Mouse (Mus musculus) CH12F3 (cell line): ENCODE data around the gene Faap100.

ENCODE experiments used
- in situ Hi-C: fragments of 300-500 bp; cut with MboI; formaldehyde crosslinking; loops from 2 replicates; pipeline ENCODE4 v1.14.3; 2020; ENCODE audit warnings: low sequenced_read_pairs

Gene Faap100

GRCm38 (mm10) chr11:120335431-120336021 lies 43.0 kb downstream of the Faap100 start:
- in situ Hi-C loops, result no loop called here

- in situ Hi-C loops, result no loop called here
These were observed 58.4 kb downstream of the Faap100 start for GRCm38 (mm10) chr11:120320156-120320555.

- in situ Hi-C loops, result no loop called here
These were observed 59.3 kb downstream of the Faap100 start for GRCm38 (mm10) chr11:120319310-120319709.
